Mouse (Mus musculus): ENCODE data around the gene Cox7a1.
A peak's percentile ranks its signal among the peaks of the same experiment; 100 is the strongest.
"Not testable (repeated sequence)": the region's sequence is repeated elsewhere in the genome, so short reads cannot be mapped to it uniquely, and the experiment has no call there.

Cox7a1 gene

GRCm38 (mm10) chr7:30183879-30184289, at the start of gene Cox7a1:
TSS of gene Cox7a1 (plus strand) at chr7:30184144.
- DNase-seq, result peak; percentile 82 to 88

- DNase-seq, result no peak
Observed at GRCm38 (mm10) chr7:30136826-30137225, 47.1 kb upstream of the Cox7a1 start.

GRCm38 (mm10) chr7:30143170-30143554, 40.8 kb upstream of the Cox7a1 start:
- DNase-seq, result no peak

GRCm38 (mm10) chr7:30143555-30144209, 40.3 kb upstream of the Cox7a1 start:
- peak; percentile 61 to 75 for DNase-seq

- no peak for DNase-seq
Observed at GRCm38 (mm10) chr7:30147011-30147410, 36.9 kb upstream of the Cox7a1 start.

GRCm38 (mm10) chr7:30154040-30154439, 29.9 kb upstream of the Cox7a1 start:
- DNase-seq, result no peak

- no peak for DNase-seq
Observed at GRCm38 (mm10) chr7:30155507-30155906, 28.4 kb upstream of the Cox7a1 start.

GRCm38 (mm10) chr7:30163113-30163512, 20.8 kb upstream of the Cox7a1 start:
- no peak for DNase-seq

- no peak for DNase-seq
Observed at GRCm38 (mm10) chr7:30164745-30165144, 19.2 kb upstream of the Cox7a1 start.

- DNase-seq, result no peak
Observed at GRCm38 (mm10) chr7:30168914-30169582, 14.9 kb upstream of the Cox7a1 start.

- peak; percentile 85 to 89 for DNase-seq
Observed at GRCm38 (mm10) chr7:30169583-30170282, 14.2 kb upstream of the Cox7a1 start, which contains the start of gene Zfp146. TSS of gene Zfp146 (minus strand) at chr7:30169750.

GRCm38 (mm10) chr7:30170283-30170951, 13.5 kb upstream of the Cox7a1 start:
- no peak for DNase-seq

GRCm38 (mm10) chr7:30176474-30176873, 7.5 kb upstream of the Cox7a1 start:
- peak; percentile 31 to 48 for DNase-seq

GRCm38 (mm10) chr7:30178256-30178655, 5.7 kb upstream of the Cox7a1 start:
- DNase-seq, result no peak

GRCm38 (mm10) chr7:30181308-30181707, 2.6 kb upstream of the Cox7a1 start:
- DNase-seq, result peak; percentile 62 to 66

GRCm38 (mm10) chr7:30181929-30182328, 2.0 kb upstream of the Cox7a1 start:
- not testable (repeated sequence) for DNase-seq

- not testable (repeated sequence) for DNase-seq
Observed at GRCm38 (mm10) chr7:30183189-30183588, 755 bp upstream of the Cox7a1 start.

GRCm38 (mm10) chr7:30184641-30185348, 851 bp downstream of the Cox7a1 start:
- no peak for DNase-seq

GRCm38 (mm10) chr7:30188344-30189115, 4.6 kb downstream of the Cox7a1 start:
- no peak for DNase-seq

GRCm38 (mm10) chr7:30189116-30189491, 5.2 kb downstream of the Cox7a1 start:
- DNase-seq, result no peak

GRCm38 (mm10) chr7:30192088-30192487, 8.1 kb downstream of the Cox7a1 start:
- no peak for DNase-seq

GRCm38 (mm10) chr7:30193013-30193412, 9.1 kb downstream of the Cox7a1 start:
- DNase-seq, result no peak
